Mouse (Mus musculus) kidney, postnatal 36 days (tissue): Measurements from ENCODE around the gene Myo3b.
A peak's percentile ranks its signal among the peaks of the same experiment; 100 is the strongest.

Source experiments
- DNase-seq, 2 experiments: peaks; one replicate each; pipeline ENCODE4 v3.0.0; 2021 to 2022; ENCODE audit warnings: mixed read lengths in 2 of 2

Gene Myo3b

GRCm38 (mm10) chr2:70038752-70039151 is at the start of gene Myo3b:
Gene Myo3b, plus strand, starts transcription at chr2:70039126.
- DNase-seq: no peak

- DNase-seq: no peak
These were observed 49.7 kb upstream of the Myo3b start for GRCm38 (mm10) chr2:69989224-69989623.

GRCm38 (mm10) chr2:69990647-69991046 is 48.3 kb upstream of the Myo3b start:
- peak in 1 of 2 experiments; percentile 21 for DNase-seq

DNA sequence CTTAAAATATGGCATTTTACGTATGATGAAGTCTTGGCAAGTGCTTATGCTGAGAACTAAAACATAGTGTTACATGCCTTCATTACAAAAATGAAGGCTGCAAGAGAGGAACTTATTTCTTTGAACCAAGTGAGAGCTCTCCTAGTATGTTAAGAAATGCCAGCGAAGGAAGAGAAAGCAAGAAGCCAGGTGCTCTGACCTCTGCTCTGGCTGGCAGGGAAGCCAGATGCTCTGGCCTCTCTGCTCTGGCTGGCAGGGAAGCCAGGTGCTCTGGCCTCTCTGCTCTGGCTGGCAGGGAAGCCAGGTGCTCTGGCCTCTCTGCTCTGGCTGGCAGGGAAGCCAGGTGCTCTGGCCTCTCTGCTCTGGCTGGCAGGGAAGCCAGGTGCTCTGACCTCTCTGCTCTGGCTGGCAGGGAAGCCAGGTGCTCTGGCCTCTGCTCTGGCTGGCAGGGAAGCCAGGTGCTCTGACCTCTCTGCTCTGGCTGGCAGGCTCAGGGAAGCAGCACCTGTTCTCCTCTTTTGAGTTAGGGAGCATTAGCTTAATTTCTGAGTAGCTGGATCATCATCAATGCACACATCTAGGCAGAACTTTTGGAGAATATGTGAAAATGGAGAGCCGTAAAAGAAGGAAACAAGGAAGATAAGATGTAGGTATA is 44.7 kb upstream of the Myo3b start:
- peak in 1 of 2 experiments; percentile 16 for DNase-seq

GRCm38 (mm10) chr2:69994779-69995178 is 44.1 kb upstream of the Myo3b start:
- no peak for DNase-seq

GRCm38 (mm10) chr2:69999097-69999770 is 39.7 kb upstream of the Myo3b start:
- no peak for DNase-seq

GRCm38 (mm10) chr2:70000316-70000715 is 38.6 kb upstream of the Myo3b start:
- no peak for DNase-seq

DNA sequence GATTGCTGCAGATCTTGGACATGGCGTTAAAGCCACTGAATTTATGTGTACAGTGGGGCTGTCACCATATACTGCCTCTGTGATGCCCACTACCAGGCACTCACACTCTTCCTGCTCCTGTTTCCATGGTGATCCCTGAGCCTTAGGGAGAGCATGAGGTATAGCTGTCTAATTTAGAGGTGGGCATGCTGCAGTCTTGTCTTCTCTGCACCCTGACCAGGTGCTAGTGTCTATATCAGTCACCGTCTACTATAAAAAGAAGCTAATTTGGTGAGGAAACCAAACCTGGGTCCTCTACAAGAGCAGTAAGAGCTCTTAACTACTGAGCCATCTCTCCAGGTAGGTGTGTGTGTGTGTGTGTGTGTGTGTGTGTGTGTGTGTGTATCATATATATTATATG is 32.4 kb upstream of the Myo3b start:
- DNase-seq: no peak

DNA sequence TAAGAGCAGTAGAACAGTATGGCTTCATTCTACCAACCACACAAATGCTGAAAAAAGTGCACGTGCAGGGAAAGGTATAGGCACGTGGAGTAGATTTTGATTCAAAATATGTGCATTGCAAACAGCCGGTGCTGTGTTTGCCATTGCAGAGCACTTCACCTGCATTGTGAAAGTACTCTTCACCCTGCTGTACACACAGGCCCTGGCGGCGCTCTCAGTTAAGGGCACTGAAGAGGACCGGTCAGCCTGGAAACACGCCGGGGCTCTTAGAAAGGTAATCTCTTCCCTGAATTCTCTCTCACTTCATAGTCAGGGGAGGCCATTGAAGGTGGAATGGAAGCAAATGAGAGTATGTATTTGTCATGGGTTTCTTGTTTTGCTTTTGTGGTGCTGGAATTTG is 26.0 kb upstream of the Myo3b start:
- no peak for DNase-seq

- peak; percentile 16 to 57 for DNase-seq
These were observed 20.7 kb upstream of the Myo3b start for GRCm38 (mm10) chr2:70018236-70018635.

GRCm38 (mm10) chr2:70024454-70024853 is 14.5 kb upstream of the Myo3b start:
- no peak for DNase-seq

DNA sequence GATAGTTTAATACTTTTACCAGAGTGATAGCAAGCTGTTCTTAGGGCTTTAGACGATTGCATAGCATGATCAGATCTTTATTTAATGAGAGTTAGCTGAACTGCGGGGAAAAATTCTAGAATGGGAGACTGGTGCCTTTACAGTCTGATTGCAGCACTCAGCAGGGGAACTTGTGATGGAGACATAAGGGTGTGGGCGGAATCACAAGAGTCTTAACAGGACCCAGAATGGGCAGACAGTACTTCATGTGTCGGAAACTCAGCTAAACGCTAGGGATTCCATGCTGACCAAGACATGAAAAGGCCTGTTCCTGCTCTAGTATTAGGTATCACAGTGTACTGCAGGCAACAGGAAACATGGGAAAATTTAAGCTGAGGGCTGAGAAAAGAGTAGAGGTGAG is 13.2 kb upstream of the Myo3b start:
- DNase-seq: no peak

- DNase-seq: no peak
These were observed 7.5 kb upstream of the Myo3b start for GRCm38 (mm10) chr2:70031472-70031871.

DNA sequence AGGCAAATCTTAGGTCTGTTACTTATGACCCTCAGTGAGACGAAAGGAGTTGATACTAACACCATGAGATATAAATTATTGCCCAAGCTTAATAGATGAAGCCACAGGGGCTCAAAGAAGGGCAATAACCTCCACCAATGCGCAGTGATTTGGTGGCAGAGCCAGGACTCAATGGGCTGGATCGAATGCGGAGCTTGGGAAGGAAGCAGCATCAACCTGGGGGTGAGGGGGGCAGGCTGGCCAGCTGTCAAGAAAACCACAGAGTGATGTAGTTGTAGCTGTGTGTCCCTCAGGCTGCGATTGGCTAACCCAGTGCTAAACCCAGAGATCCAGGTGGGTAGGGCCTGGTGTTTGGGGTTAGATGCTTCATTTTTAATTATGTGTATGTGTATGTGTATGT is 4.0 kb upstream of the Myo3b start:
- DNase-seq: no peak

DNA sequence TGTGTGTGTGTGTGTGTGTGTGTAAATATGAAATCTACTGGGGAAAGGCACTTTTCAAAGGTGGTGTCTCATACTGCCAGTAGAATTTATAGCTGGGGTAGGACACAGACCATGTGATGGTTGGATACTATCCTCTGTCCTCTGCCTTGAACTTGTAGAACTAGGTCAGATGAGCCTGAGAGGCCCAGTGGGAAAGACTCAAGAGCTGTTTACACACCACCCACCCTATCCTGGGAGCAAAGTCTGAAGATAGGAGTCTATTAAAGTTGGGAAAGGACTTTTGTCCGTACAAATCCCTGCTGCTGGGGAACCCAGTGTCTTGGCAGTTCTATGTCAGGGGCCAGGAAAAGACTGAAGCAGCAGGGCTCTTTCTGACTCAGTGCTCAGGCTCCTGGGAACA is 3.6 kb upstream of the Myo3b start:
- no peak for DNase-seq

DNA sequence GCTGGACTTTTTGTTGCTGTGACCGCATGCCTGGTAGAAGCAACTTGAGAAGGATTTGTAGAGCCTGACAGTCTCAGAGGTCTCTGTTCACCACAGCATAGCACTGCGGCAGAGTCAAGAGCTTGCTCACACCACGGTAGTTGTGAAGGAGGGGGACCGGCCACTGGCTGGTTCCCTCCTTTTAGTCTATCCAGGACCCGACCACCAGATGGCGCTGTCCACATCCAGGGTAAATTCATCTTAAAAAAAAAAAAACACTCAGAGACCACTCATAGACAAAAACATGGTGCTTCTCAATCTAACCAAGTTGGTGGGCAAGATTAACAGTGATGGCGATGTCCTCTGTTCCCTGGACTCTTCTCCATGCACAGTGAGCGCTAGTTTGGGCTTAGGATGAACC is 1.7 kb upstream of the Myo3b start:
- peak; percentile 14 to 79 for DNase-seq

GRCm38 (mm10) chr2:70044466-70044865 is 5.5 kb downstream of the Myo3b start:
- no peak for DNase-seq

GRCm38 (mm10) chr2:70047868-70048267 is 8.9 kb downstream of the Myo3b start:
- DNase-seq: no peak

DNA sequence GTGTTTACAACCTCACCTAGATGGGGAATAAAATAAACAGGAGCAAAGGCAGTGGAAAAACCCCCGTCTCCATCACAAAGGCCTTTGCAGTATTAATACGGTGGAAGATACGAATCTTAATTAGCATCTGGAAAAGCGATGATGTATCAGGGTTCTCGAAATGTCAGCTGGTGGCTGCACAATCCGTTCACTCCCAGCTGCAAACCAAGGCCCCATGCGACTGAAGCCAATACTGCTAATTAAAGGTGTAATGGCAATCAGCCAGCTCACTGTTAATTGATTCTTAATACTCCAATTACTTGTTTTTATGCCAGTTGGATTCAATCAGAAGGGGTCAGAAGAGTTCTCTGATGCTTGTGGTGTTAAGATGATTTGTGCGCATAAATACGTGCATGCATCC is 14.9 kb downstream of the Myo3b start:
- no peak for DNase-seq

DNA sequence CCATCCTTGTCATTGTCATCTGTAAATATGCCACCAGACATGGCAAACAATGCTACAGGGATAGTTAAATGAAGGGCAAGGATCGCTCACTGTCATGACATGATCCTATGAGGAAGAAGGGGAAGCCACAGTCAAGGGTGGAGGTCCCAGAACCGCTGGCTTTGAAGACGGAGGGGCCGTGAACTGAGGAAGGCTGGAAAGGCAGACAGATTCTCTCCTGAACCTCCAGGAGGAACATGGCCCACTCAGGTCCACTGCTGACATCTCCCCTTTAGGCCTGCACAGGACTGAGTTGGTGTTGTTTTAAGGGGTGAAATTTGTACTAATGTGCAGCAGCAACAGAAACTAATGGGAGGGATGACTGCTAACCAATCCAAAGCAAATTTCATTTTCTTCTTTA is 19.3 kb downstream of the Myo3b start:
- no peak for DNase-seq

GRCm38 (mm10) chr2:70060359-70061345 is 21.7 kb downstream of the Myo3b start:
- DNase-seq: no peak

- no peak for DNase-seq
These were observed 26.2 kb downstream of the Myo3b start for GRCm38 (mm10) chr2:70065116-70065515.

- no peak for DNase-seq
These were observed 26.9 kb downstream of the Myo3b start for GRCm38 (mm10) chr2:70065729-70066300.
